Mouse (Mus musculus): ENCODE measurements around the gene Exosc3.

- TF ChIP-seq CTCF (IDR thresholded peaks at IDR 0.05; ENCODE audit: low read depth) (no peak), EP300 (optimal IDR thresholded peaks at IDR 0.05) (no peak)
Observed at GRCm38 (mm10) chr4:45371261-45371660, 28.7 kb upstream of the Exosc3 start.

Measured in stomach, postnatal 0 days (tissue).